Mouse (Mus musculus): ENCODE results near the gene Snd1. TPM values are rescaled to one million over a fixed set of nuclear protein-coding genes. Genes with fewer than 3 reads are reported as not detected.

The Snd1 gene
- polyA plus RNA-seq, 1 experiment from 2014 or later: 110 TPM

GRCm38 (mm10) chr6:28826689-28827389 lies 351.9 kb downstream of the Snd1 start:
- Histone ChIP-seq H3K36me3 (replicated peaks) (peaks cover 14% of the 10 kb centered on the region), H3K27me3 (ENCODE audit: poor library complexity, severe bottlenecking) (peaks cover 24% of the 10 kb centered on the region), H3K4me3 (peak overlapping the region; percentile 34; the same call in 1 of the 2 replicates), H3K4me1 (peaks cover 64% of the 10 kb centered on the region), H3K9me3 (no peaks in the 10 kb centered on the region), H3K27ac (no peak overlapping the region)
- 68% methylated on average over 9 of the region's 9 CpGs for WGBS
- no peak for DNase-seq (ENCODE audit: extremely low spot score, low spot score)

- Histone ChIP-seq H3K9me3 (no peaks in the 10 kb centered on the region), H3K27ac (no peak overlapping the region), H3K4me1 (peaks cover 68% of the 10 kb centered on the region), H3K36me3 (replicated peaks) (peaks cover 14% of the 10 kb centered on the region), H3K4me3 (peak overlapping the region; percentile 34), H3K27me3 (ENCODE audit: poor library complexity, severe bottlenecking) (peaks cover 29% of the 10 kb centered on the region)
- 30% methylated on average over 3 of the region's 3 CpGs for WGBS
- no peak for DNase-seq (ENCODE audit: extremely low spot score, low spot score)
These were observed 352.6 kb downstream of the Snd1 start for GRCm38 (mm10) chr6:28827565-28827964.

GRCm38 (mm10) chr6:28828593-28828992 lies 353.7 kb downstream of the Snd1 start:
- peak overlapping the region; percentile 34 for H3K4me3 ChIP-seq
- peaks cover 14% of the 10 kb centered on the region for H3K36me3 ChIP-seq (replicated peaks)
- no peaks in the 10 kb centered on the region for H3K9me3 ChIP-seq
- WGBS: 23% methylated on average over 6 of the region's 6 CpGs
- DNase-seq (ENCODE audit: extremely low spot score, low spot score): no peak
- H3K27me3 ChIP-seq (ENCODE audit: poor library complexity, severe bottlenecking): peaks cover 33% of the 10 kb centered on the region
- H3K4me1 ChIP-seq: peaks cover 78% of the 10 kb centered on the region
- no peak overlapping the region for H3K27ac ChIP-seq

GRCm38 (mm10) chr6:28830306-28830705 lies 355.4 kb downstream of the Snd1 start:
- Histone ChIP-seq H3K36me3 (replicated peaks) (peaks cover 12% of the 10 kb centered on the region), H3K9me3 (no peaks in the 10 kb centered on the region), H3K4me3 (no peak overlapping the region), H3K4me1 (peaks cover 93% of the 10 kb centered on the region), H3K27me3 (ENCODE audit: poor library complexity, severe bottlenecking) (peaks cover 50% of the 10 kb centered on the region), H3K27ac (no peak overlapping the region)
- no peak for DNase-seq (ENCODE audit: extremely low spot score, low spot score)
- 93% methylated on average over 12 of the region's 12 CpGs for WGBS

GRCm38 (mm10) chr6:28831011-28831853 lies 356.3 kb downstream of the Snd1 start, which contains the start of gene Lrrc4:
Gene Lrrc4, minus strand, starts transcription at chr6:28831747.
- 18% methylated on average over 27 of the region's 27 CpGs for WGBS
- Histone ChIP-seq H3K4me3 (peak within 1 kb of the TSS; percentile 80), H3K27ac (peak within 1 kb of the TSS; percentile 91), H3K36me3 (replicated peaks) (peaks cover 12% of the 10 kb centered on the region), H3K9me3 (no peaks in the 10 kb centered on the region), H3K4me1 (peaks cover 86% of the 10 kb centered on the region), H3K27me3 (ENCODE audit: poor library complexity, severe bottlenecking) (peaks cover 57% of the 10 kb centered on the region)
- peak; percentile 28 for DNase-seq (ENCODE audit: extremely low spot score, low spot score)

GRCm38 (mm10) chr6:28831854-28832750 lies 357.2 kb downstream of the Snd1 start:
- peak; percentile 54 for DNase-seq (ENCODE audit: extremely low spot score, low spot score)
- H3K4me1 ChIP-seq: peaks cover 80% of the 10 kb centered on the region
- H3K36me3 ChIP-seq (replicated peaks): peaks cover 12% of the 10 kb centered on the region
- WGBS: under 1% methylated on average over 80 of the region's 82 CpGs
- H3K9me3 ChIP-seq: no peaks in the 10 kb centered on the region
- H3K4me3 ChIP-seq: peak overlapping the region; percentile 80
- peaks cover 57% of the 10 kb centered on the region for H3K27me3 ChIP-seq (ENCODE audit: poor library complexity, severe bottlenecking)
- H3K27ac ChIP-seq: peak overlapping the region; percentile 91

GRCm38 (mm10) chr6:28832751-28833291 lies 357.9 kb downstream of the Snd1 start:
- peak overlapping the region; percentile 80 for H3K4me3 ChIP-seq
- peak; percentile 60 for DNase-seq (ENCODE audit: extremely low spot score, low spot score)
- under 1% methylated on average over 58 of the region's 58 CpGs for WGBS
- peaks cover 12% of the 10 kb centered on the region for H3K36me3 ChIP-seq (replicated peaks)
- H3K9me3 ChIP-seq: no peaks in the 10 kb centered on the region
- H3K4me1 ChIP-seq: peaks cover 72% of the 10 kb centered on the region
- H3K27me3 ChIP-seq (ENCODE audit: poor library complexity, severe bottlenecking): peaks cover 57% of the 10 kb centered on the region
- peak overlapping the region; percentile 91 for H3K27ac ChIP-seq

- Histone ChIP-seq H3K27me3 (ENCODE audit: poor library complexity, severe bottlenecking) (peaks cover 57% of the 10 kb centered on the region), H3K27ac (peak overlapping the region; percentile 91), H3K4me1 (peaks cover 67% of the 10 kb centered on the region)
These were observed 358.5 kb downstream of the Snd1 start for GRCm38 (mm10) chr6:28833380-28833822.

GRCm38 (mm10) chr6:28834046-28834445 lies 359.1 kb downstream of the Snd1 start:
- Histone ChIP-seq H3K4me1 (peaks cover 60% of the 10 kb centered on the region), H3K4me3 (peak overlapping the region; percentile 80), H3K27me3 (ENCODE audit: poor library complexity, severe bottlenecking) (peaks cover 57% of the 10 kb centered on the region), H3K27ac (0 out of 2 replicates have a peak overlapping the region, but pooled peaks have one; percentile 91), H3K9me3 (no peaks in the 10 kb centered on the region), H3K36me3 (replicated peaks) (peaks cover 12% of the 10 kb centered on the region)
- no peak for DNase-seq (ENCODE audit: extremely low spot score, low spot score)
- 19% methylated on average over 2 of the region's 2 CpGs for WGBS

More at GRCm38 (mm10) chr6:28833380-28833822, 358.5 kb downstream of the Snd1 start:
- Histone ChIP-seq H3K36me3 (replicated peaks) (peaks cover 12% of the 10 kb centered on the region), H3K9me3 (no peaks in the 10 kb centered on the region), H3K4me3 (peak overlapping the region; percentile 80)
- peak; percentile 60 for DNase-seq (ENCODE audit: extremely low spot score, low spot score)
- 1% methylated on average over 43 of the region's 43 CpGs for WGBS

- no peaks in the 10 kb centered on the region for H3K9me3 ChIP-seq
- no peak for DNase-seq (ENCODE audit: extremely low spot score, low spot score)
- H3K4me1 ChIP-seq: peaks cover 50% of the 10 kb centered on the region
- H3K36me3 ChIP-seq (replicated peaks): no peaks in the 10 kb centered on the region
- no peak overlapping the region for H3K27ac ChIP-seq
- H3K4me3 ChIP-seq: no peak overlapping the region
- peaks cover 36% of the 10 kb centered on the region for H3K27me3 ChIP-seq (ENCODE audit: poor library complexity, severe bottlenecking)
These were observed 361.7 kb downstream of the Snd1 start for GRCm38 (mm10) chr6:28836600-28836999.

GRCm38 (mm10) chr6:28841569-28841968 lies 366.6 kb downstream of the Snd1 start:
- no peaks in the 10 kb centered on the region for H3K9me3 ChIP-seq
- no peak overlapping the region for H3K4me3 ChIP-seq
- WGBS: 84% methylated on average over 3 of the region's 3 CpGs
- peak overlapping the region; percentile 9; the same call in 1 of the 2 replicates for H3K27ac ChIP-seq
- no peaks in the 10 kb centered on the region for H3K36me3 ChIP-seq (replicated peaks)
- H3K4me1 ChIP-seq: peaks cover 54% of the 10 kb centered on the region
- no peak for DNase-seq (ENCODE audit: extremely low spot score, low spot score)
- H3K27me3 ChIP-seq (ENCODE audit: poor library complexity, severe bottlenecking): no peaks in the 10 kb centered on the region
